8 mouse cellular contexts compared by ENCODE assay signal in genomic region chr7:92741861-92742249, GRCm38 (mm10). TPM values are rescaled to one million over a fixed set of nuclear protein-coding genes. Genes with fewer than 3 reads are reported as not detected.
DNase-seq lines count a peak whose midpoint lies in the region; ATAC-seq and TF ChIP-seq lines count a peak whose summit lies in the region.

No protein-coding gene starts in this region.

- peak; percentile 32 for ATAC-seq in forebrain, embryonic 16.5 days
- ATAC-seq in intestine, embryonic 15.5 days = peak; percentile 31
- no peak for ATAC-seq in liver, embryonic 16.5 days (ENCODE audit: low read depth)

- H3K27me3 ChIP-seq in forebrain, embryonic 16.5 days (replicated peaks; ENCODE audit: control insufficient read depth, insufficient read depth, low read length) = no peaks in the 10 kb centered on the region
- no peaks in the 10 kb centered on the region for H3K27me3 ChIP-seq in intestine, embryonic 15.5 days (replicated peaks)
- no peaks in the 10 kb centered on the region for H3K27me3 ChIP-seq in liver, embryonic 16.5 days (ENCODE audit: control insufficient read depth, insufficient read depth, low read depth, low read length)

- under 1% methylated on average over 9 of the region's 9 CpGs for WGBS in forebrain, embryonic 16.5 days
- 0% methylated on average over 9 of the region's 9 CpGs for WGBS in intestine, embryonic 15.5 days
- WGBS in liver, embryonic 16.5 days (ENCODE audit: insufficient replicate concordance) = 2% methylated on average over 9 of the region's 9 CpGs

- peak; percentile 27 for DNase-seq in ovary, postnatal 36 days (ENCODE audit: low spot score)
- no peak for DNase-seq in ovary, postnatal 14 days (ENCODE audit: low spot score)
- peak; percentile 42 for DNase-seq in right cerebral cortex, postnatal 25 days
- no peak for DNase-seq in natural killer cell, adult 2 months (ENCODE audit: low spot score in 2 of 2)

- H3K4me1 ChIP-seq in bone marrow macrophage, adult 2 months (ENCODE audit: control insufficient read depth, insufficient read depth, low read length) = peaks cover 16% of the 10 kb centered on the region
- H3K4me1 ChIP-seq in forebrain, embryonic 16.5 days (replicated peaks; ENCODE audit: control insufficient read depth, insufficient read depth, low read length) = peaks cover 29% of the 10 kb centered on the region
- H3K4me1 ChIP-seq in intestine, embryonic 15.5 days (replicated peaks) = peaks cover 10% of the 10 kb centered on the region; the same call in 1 of the 2 replicates
- peaks cover 26% of the 10 kb centered on the region for H3K4me1 ChIP-seq in liver, embryonic 16.5 days (ENCODE audit: control insufficient read depth, low read depth, low read length)

- no peaks in the 10 kb centered on the region for H3K9me3 ChIP-seq in forebrain, embryonic 16.5 days (ENCODE audit: control insufficient read depth, low read length)
- no peaks in the 10 kb centered on the region for H3K9me3 ChIP-seq in intestine, embryonic 15.5 days
- H3K9me3 ChIP-seq in liver, embryonic 16.5 days (replicated peaks; ENCODE audit: control insufficient read depth, low read length) = no peaks in the 10 kb centered on the region

- TF ChIP-seq POLR2A in bone marrow macrophage, adult 2 months (IDR thresholded peaks at IDR 0.05; ENCODE audit: borderline replicate concordance, low read depth, low read length) = no peak

- no peak overlapping the region for H3K27ac ChIP-seq in bone marrow macrophage, adult 2 months (ENCODE audit: insufficient read depth, low read depth, low read length)
- peak overlapping the region; percentile 95 for H3K27ac ChIP-seq in forebrain, embryonic 16.5 days (ENCODE audit: low read length)
- peak overlapping the region; percentile 78 for H3K27ac ChIP-seq in intestine, embryonic 15.5 days
- H3K27ac ChIP-seq in liver, embryonic 16.5 days (ENCODE audit: low read length) = peak overlapping the region; percentile 82

- H3K9ac ChIP-seq in forebrain, embryonic 16.5 days (replicated peaks; ENCODE audit: low read depth, low read length) = peak overlapping the region; percentile 99
- peak overlapping the region; percentile 58 for H3K9ac ChIP-seq in intestine, embryonic 15.5 days
- H3K9ac ChIP-seq in liver, embryonic 16.5 days (ENCODE audit: low read depth, low read length) = peak overlapping the region; percentile 72

- H3K36me3 ChIP-seq in forebrain, embryonic 16.5 days (ENCODE audit: control insufficient read depth, insufficient read depth) = no peaks in the 10 kb centered on the region
- 0 out of 2 replicates have a peak, but pooled peaks cover 3% of the 10 kb centered on the region for H3K36me3 ChIP-seq in intestine, embryonic 15.5 days
- peaks cover 10% of the 10 kb centered on the region for H3K36me3 ChIP-seq in liver, embryonic 16.5 days (ENCODE audit: control insufficient read depth, insufficient read depth)

- H3K4me2 ChIP-seq in forebrain, embryonic 16.5 days (ENCODE audit: low read length) = peak overlapping the region; percentile 87
- H3K4me2 ChIP-seq in intestine, embryonic 15.5 days (replicated peaks) = peak overlapping the region; percentile 85
- peak overlapping the region; percentile 90 for H3K4me2 ChIP-seq in liver, embryonic 16.5 days (ENCODE audit: low read depth, low read length)

- no peak for TF ChIP-seq CTCF in bone marrow macrophage, adult 2 months (IDR thresholded peaks at IDR 0.05; ENCODE audit: low read depth, low read length)

- peak overlapping the region; percentile 47 for H3K4me3 ChIP-seq in bone marrow macrophage, adult 2 months (ENCODE audit: insufficient read depth, low read length)
- H3K4me3 ChIP-seq in forebrain, embryonic 16.5 days (replicated peaks; ENCODE audit: low read length) = peak overlapping the region; percentile 95
- H3K4me3 ChIP-seq in intestine, embryonic 15.5 days (replicated peaks) = peak overlapping the region; percentile 79
- H3K4me3 ChIP-seq in liver, embryonic 16.5 days (ENCODE audit: low read depth, low read length) = peak overlapping the region; percentile 78

RNA-seq across cellular contexts. Expression of gene Rab30, which starts 0.5 kb away (rescaled TPM):
- polyA plus RNA-seq in bone marrow macrophage, adult 2 months (2012; ENCODE audit: insufficient read depth, insufficient read length, missing spikeins) = 0.71 TPM in 1 of 2 replicates, not detected in the other
- 20.1 and 23.8 TPM in 2 replicates for polyA plus RNA-seq in forebrain, embryonic 16.5 days (2015; fragmentation: Nextera tagmentation; extraction: Ambion mirVana)
- 24.4 and 24.7 TPM in 2 replicates for polyA plus RNA-seq in intestine, embryonic 15.5 days (2015; fragmentation: Nextera tagmentation; extraction: Ambion mirVana)
- polyA plus RNA-seq in liver, embryonic 16.5 days (2015; fragmentation: Nextera tagmentation; extraction: Ambion mirVana) = 5.3 and 5.6 TPM in 2 replicates

Comparison
In these comparisons a context has a peak if more than half of its experiments do, and no peak if none do; other contexts are left out.
1. DNase-seq: peak in ovary, postnatal 36 days (single experiment) and right cerebral cortex, postnatal 25 days (single experiment); none in ovary, postnatal 14 days (single experiment) and natural killer cell, adult 2 months (0 of 2).
2. Peak in every context shown above with its lines, with median percentiles within 50 percentile points of each other: H3K4me3 ChIP-seq, H3K4me2 ChIP-seq and H3K9ac ChIP-seq.